Mouse (Mus musculus) neural tube, embryonic 13.5 days (tissue): ENCODE data around the gene Krt73. TPM values are rescaled to one million over a fixed set of nuclear protein-coding genes. Genes with fewer than 3 reads are reported as not detected.

Source experiments
- ATAC-seq: fragments of 200-750 bp; cut with Nextera tagmentation; 2 replicates; pipeline ENCODE4 v1.8.0; 2017; ENCODE audit warnings: low read depth, mild to moderate bottlenecking, moderate TSS enrichment, moderate library complexity
- H3K27ac ChIP-seq: fragments of 300-500 bp; sonication (generic); replicated peaks from 2 replicates; pipeline ENCODE4 v1.5.1; 2015; ENCODE audit warnings: moderate library complexity, mild to moderate bottlenecking, inconsistent platforms
- H3K27me3 ChIP-seq: fragments of 300-500 bp; sonication (generic); 2 replicates; pipeline ENCODE4 v1.6.1; 2015; ENCODE audit warnings: mild to moderate bottlenecking, inconsistent platforms
- H3K36me3 ChIP-seq: fragments of 300-500 bp; sonication (generic); 2 replicates; pipeline ENCODE4 v1.6.1; 2015; ENCODE audit warnings: mild to moderate bottlenecking, inconsistent platforms
- H3K4me1 ChIP-seq: fragments of 300-500 bp; sonication (generic); replicated peaks from 2 replicates; pipeline ENCODE4 v1.6.1; 2015; ENCODE audit warnings: inconsistent platforms
- H3K4me2 ChIP-seq: fragments of 300-500 bp; sonication (generic); 2 replicates; pipeline ENCODE4 v1.6.1; 2015; ENCODE audit warnings: inconsistent platforms, mild to moderate bottlenecking, moderate library complexity
- H3K4me3 ChIP-seq: fragments of 300-500 bp; sonication (generic); 2 replicates; pipeline ENCODE4 v1.5.1; 2015; ENCODE audit warnings: mild to moderate bottlenecking, inconsistent platforms
- H3K9ac ChIP-seq: fragments of 300-500 bp; sonication (generic); 2 replicates; pipeline ENCODE4 v1.6.1; 2015; ENCODE audit warnings: moderate library complexity, mild to moderate bottlenecking, inconsistent platforms
- H3K9me3 ChIP-seq: fragments of 300-500 bp; sonication (generic); 2 replicates; pipeline ENCODE4 v1.6.1; 2016; ENCODE audit warnings: inconsistent platforms
- WGBS: fragments of 180-500 bp; shearing (Covaris S2); methylation state at CpG from one replicate; pipeline ENCODE4 v1.1.7; 2015; 5-methylcytosine and 5-hydroxymethylcytosine counted together
- polyA plus RNA-seq: library from polyadenylated mRNA; unstranded; fragments of >200 nt; fragmentation: Nextera tagmentation; extraction: Ambion mirVana; gene quantifications from 2 replicates; pipeline ENCODE4 v1.2.1, GENCODE M21; 2015

Krt73 gene
- polyA plus RNA-seq, 1 experiment from 2014 or later = 0.43 TPM

DNA sequence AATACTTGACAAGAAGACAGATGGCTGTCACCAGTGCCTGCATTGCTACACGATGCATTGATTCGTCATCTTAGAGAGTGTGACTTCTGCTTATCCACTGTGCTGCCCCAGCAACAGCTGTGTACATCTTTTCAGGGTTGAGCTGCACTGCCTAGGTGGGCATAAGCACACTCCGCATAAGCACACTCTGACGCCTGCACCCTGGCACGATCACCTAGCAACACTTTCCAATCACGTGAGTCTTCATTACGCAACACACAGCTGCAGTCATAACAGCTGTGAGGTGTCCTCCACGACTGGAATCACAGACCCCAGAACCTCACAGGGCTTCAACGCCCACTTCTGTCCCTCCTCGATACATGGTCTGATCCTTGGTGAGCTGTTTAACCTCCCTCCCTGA is 28.7 kb downstream of the Krt73 start:
- no peak overlapping the region for H3K4me3 ChIP-seq
- no peak for ATAC-seq
- no peak overlapping the region for H3K27ac ChIP-seq
- H3K4me1 ChIP-seq = no peaks in the 10 kb centered on the region
- H3K9ac ChIP-seq = no peak overlapping the region
- H3K27me3 ChIP-seq = no peaks in the 10 kb centered on the region
- no peak overlapping the region for H3K4me2 ChIP-seq
- no peaks in the 10 kb centered on the region for H3K36me3 ChIP-seq
- H3K9me3 ChIP-seq = no peaks in the 10 kb centered on the region
- WGBS = 84% methylated on average over 10 of the region's 10 CpGs

DNA sequence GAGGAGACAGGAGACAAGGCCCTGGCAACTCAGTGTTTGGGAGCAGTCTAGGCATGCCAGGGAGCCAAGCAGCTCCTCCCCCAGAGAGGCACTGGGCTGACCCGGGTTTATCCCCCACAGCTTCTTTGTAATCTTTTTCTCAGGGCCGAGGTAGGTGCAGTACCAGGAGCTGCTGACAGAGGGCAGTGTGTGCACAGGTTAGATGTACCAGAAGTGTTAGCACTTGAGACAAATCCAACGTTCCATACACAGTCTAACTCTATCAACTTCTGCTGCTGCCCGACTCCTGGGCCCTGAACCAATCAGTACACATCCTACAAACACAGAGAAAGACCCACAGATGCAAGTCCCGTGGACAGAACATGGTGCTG is 29.4 kb downstream of the Krt73 start:
- peak overlapping the region; percentile 35; the same call in 1 of the 2 replicates for H3K9ac ChIP-seq
- H3K36me3 ChIP-seq = no peaks in the 10 kb centered on the region
- no peak overlapping the region for H3K4me2 ChIP-seq
- 7% methylated on average over 5 of the region's 5 CpGs for WGBS
- H3K27ac ChIP-seq = no peak overlapping the region
- no peaks in the 10 kb centered on the region for H3K4me1 ChIP-seq
- no peaks in the 10 kb centered on the region for H3K9me3 ChIP-seq
- no peaks in the 10 kb centered on the region for H3K27me3 ChIP-seq
- peak; percentile 76 for ATAC-seq
- no peak overlapping the region for H3K4me3 ChIP-seq

DNA sequence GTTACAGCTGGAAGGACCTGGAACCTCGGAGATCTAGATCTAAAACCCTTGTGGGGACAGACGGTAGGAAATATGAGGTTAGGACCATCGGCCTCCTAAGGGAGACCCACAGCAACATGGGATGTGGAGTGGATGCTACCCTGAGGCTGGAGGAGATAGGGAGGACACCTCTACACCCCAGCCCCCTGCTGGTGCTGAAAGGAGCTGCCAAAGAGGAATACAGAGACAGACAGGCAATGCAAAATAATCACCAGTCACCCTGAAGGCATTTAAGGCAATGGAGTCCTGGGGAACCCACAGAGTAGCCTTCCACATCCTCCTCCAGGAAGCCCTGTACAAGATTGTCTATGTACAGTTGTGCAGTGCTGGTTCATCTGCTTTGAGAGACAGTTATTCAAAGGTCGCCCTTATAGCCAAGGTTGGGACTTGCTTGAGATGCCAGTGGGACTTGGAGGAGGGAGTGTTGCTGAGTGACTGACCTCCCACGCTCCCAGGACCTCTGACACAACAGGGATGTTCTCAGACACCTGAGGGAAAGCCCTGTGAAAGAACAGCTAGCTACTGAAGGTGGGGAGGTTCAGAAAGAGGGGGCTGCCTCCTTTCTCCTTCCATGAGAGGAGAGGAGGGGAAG is 30.0 kb downstream of the Krt73 start:
- Histone ChIP-seq H3K27ac (no peak overlapping the region), H3K9ac (peak overlapping the region; percentile 35; the same call in 1 of the 2 replicates), H3K4me3 (no peak overlapping the region), H3K4me1 (no peaks in the 10 kb centered on the region), H3K9me3 (no peaks in the 10 kb centered on the region), H3K27me3 (no peaks in the 10 kb centered on the region), H3K4me2 (no peak overlapping the region), H3K36me3 (no peaks in the 10 kb centered on the region)
- WGBS = 79% methylated on average over 5 of the region's 5 CpGs
- no peak for ATAC-seq

DNA sequence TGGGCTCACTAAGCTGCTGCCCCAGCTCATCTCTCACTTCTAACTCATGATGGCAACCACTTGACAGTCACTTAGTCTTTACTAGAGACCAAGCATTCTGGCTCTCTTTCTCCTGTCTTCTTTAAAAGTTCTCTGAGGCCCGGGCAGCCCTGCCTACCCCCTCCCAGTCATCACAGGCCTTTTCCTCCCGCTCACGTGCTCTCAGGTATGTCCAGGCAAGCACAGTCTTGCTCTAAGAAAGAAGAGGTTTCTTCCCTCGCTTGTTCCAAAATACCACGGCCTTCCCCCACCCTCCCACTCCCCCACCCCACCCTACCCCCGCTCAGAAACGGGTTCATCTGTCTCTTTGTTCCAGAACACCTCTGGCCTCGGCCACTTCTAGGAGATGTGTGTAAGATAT is 31.9 kb downstream of the Krt73 start:
- no peak for ATAC-seq
- Histone ChIP-seq H3K27me3 (no peaks in the 10 kb centered on the region), H3K9me3 (no peaks in the 10 kb centered on the region), H3K36me3 (no peaks in the 10 kb centered on the region), H3K27ac (no peak overlapping the region), H3K4me1 (no peaks in the 10 kb centered on the region), H3K4me2 (no peak overlapping the region), H3K9ac (no peak overlapping the region), H3K4me3 (no peak overlapping the region)
- WGBS = 68% methylated on average over 8 of the region's 8 CpGs

Other genes starting within 250 kb of the Krt73 start
- 0.17 TPM in 1 of 2 replicates, not detected in the other for gene Krt90, start 239.4 kb downstream of the Krt73 start, polyA plus RNA-seq
- gene Krt75, start 228.4 kb downstream of the Krt73 start, polyA plus RNA-seq = 0.07 and 0.08 TPM in 2 replicates
- gene Gm5414, start 174.2 kb downstream of the Krt73 start, polyA plus RNA-seq = not detected in 2 replicates
- gene Gm5478, start 155.0 kb downstream of the Krt73 start, polyA plus RNA-seq = not detected in 2 replicates
- not detected in 2 replicates for gene Krt6b, start 122.1 kb downstream of the Krt73 start, polyA plus RNA-seq
- gene Krt6a, start 108.0 kb downstream of the Krt73 start, polyA plus RNA-seq = 0.12 TPM in 1 of 2 replicates, not detected in the other
- 1.1 and 4.4 TPM in 2 replicates for gene Krt5, start 89.4 kb downstream of the Krt73 start, polyA plus RNA-seq
- gene Krt71, start 59.2 kb downstream of the Krt73 start, polyA plus RNA-seq = 0.34 TPM in 1 of 2 replicates, not detected in the other
- gene Krt72, start 15.9 kb downstream of the Krt73 start, polyA plus RNA-seq = not detected in 2 replicates
- gene Krt2, start 15.8 kb upstream of the Krt73 start, polyA plus RNA-seq = not detected in 2 replicates
- gene Krt1, start 48.4 kb upstream of the Krt73 start, polyA plus RNA-seq = 7.0 and 8.6 TPM in 2 replicates
- 0.12 and 0.13 TPM in 2 replicates for gene Krt77, start 67.4 kb upstream of the Krt73 start, polyA plus RNA-seq
- gene Krt76, start 90.6 kb upstream of the Krt73 start, polyA plus RNA-seq = not detected in 2 replicates
- gene Krt4, start 122.4 kb upstream of the Krt73 start, polyA plus RNA-seq = 0.11 TPM in 1 of 2 replicates, not detected in the other
- 0.32 TPM in 2 replicates for gene Krt79, start 138.0 kb upstream of the Krt73 start, polyA plus RNA-seq
- not detected in 2 replicates for gene Krt78, start 151.9 kb upstream of the Krt73 start, polyA plus RNA-seq
- 0.82 and 4.3 TPM in 2 replicates for gene Krt8, start 202.1 kb upstream of the Krt73 start, polyA plus RNA-seq
- 1.4 and 3.8 TPM in 2 replicates for gene Krt18, start 225.8 kb upstream of the Krt73 start, polyA plus RNA-seq